Mouse (Mus musculus) myocyte (in vitro differentiated cells): Measurements from ENCODE around the gene Rangap1.
"Not testable (repeated sequence)": the region's sequence is repeated elsewhere in the genome, so short reads cannot be mapped to it uniquely, and the experiment has no call there.

Source experiments
- CEBPB ChIP-seq: IDR thresholded peaks from 2 replicates; pipeline ENCODE4 v1.6.1; 2011; ENCODE audit warnings: mild to moderate bottlenecking, moderate library complexity; ENCODE audit not compliant: poor library complexity, insufficient read depth, severe bottlenecking
- E2F4 ChIP-seq: IDR thresholded peaks from one replicate; pipeline ENCODE4 v1.6.1; 2011; ENCODE audit warnings: mild to moderate bottlenecking, control low read depth, moderate library complexity; ENCODE audit not compliant: insufficient read depth
- MAX ChIP-seq: IDR thresholded peaks from one replicate; pipeline ENCODE4 v1.6.1; 2011; ENCODE audit warnings: low read depth, mild to moderate bottlenecking, control low read depth
- MYOD1 ChIP-seq, 3 experiments: IDR thresholded peaks; one replicate each; pipeline ENCODE4 v1.6.1; 2011; ENCODE audit warnings: control low read depth in 2 of 3, low read depth in 2 of 3, mild to moderate bottlenecking in 2 of 3, moderate library complexity in 1 of 3; ENCODE audit not compliant: insufficient read length in 2 of 3, control insufficient read depth in 1 of 3
- POLR2A ChIP-seq: IDR thresholded peaks from one replicate; pipeline ENCODE4 v1.6.1; 2011; ENCODE audit warnings: low read depth, mild to moderate bottlenecking, control low read depth, moderate library complexity; ENCODE audit not compliant: insufficient read length
- POLR2AphosphoS2 ChIP-seq: IDR thresholded peaks from one replicate; pipeline ENCODE4 v1.6.1; 2011; ENCODE audit warnings: low read depth, control low read depth; ENCODE audit not compliant: insufficient read length
- SRF ChIP-seq: IDR thresholded peaks from one replicate; pipeline ENCODE4 v1.6.1; 2011; ENCODE audit warnings: low read depth; ENCODE audit not compliant: control insufficient read depth, insufficient read length
- TCF12 ChIP-seq: IDR thresholded peaks from one replicate; pipeline ENCODE4 v1.6.1; 2011; ENCODE audit warnings: mild to moderate bottlenecking, control low read depth; ENCODE audit not compliant: poor library complexity, insufficient read depth, severe bottlenecking
- TCF3 ChIP-seq: IDR thresholded peaks from one replicate; pipeline ENCODE4 v1.6.1; 2011; ENCODE audit warnings: low read depth, control low read depth; ENCODE audit not compliant: insufficient read length
- USF1 ChIP-seq: IDR thresholded peaks from one replicate; pipeline ENCODE4 v1.6.1; 2011; ENCODE audit warnings: low read depth, mild to moderate bottlenecking, control low read depth, moderate library complexity

DNA sequence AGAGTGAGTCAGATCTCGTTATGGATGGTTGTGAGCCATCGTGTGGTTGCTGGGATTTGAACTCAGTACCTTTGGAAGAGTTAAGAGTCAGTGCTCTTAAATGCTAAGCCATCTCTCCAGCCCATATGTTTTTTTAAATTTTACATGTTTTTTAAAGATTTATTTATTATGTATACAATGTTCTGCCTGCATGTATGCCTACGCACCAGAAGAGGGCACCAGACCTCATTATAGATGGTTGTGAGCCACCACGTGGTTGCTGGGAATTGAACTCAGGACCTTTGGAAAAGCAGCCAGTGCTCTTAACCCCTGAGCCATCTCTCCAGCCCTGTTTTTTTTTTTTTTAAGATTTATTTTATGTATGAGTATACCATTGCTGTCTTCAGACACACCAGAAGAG is 44.0 kb downstream of the Rangap1 start:
- not testable (repeated sequence) for TF ChIP-seq MAX; POLR2A; E2F4; USF1; MYOD1 (IDR thresholded peaks at IDR 0.05; ENCODE audit: control insufficient read depth in 1 of 3, insufficient read length in 2 of 3, low read depth in 2 of 3); POLR2AphosphoS2; TCF12; TCF3; CEBPB; SRF
